Mouse (Mus musculus): Measurements from ENCODE around the gene Gm13287. TPM values are rescaled to one million over a fixed set of nuclear protein-coding genes. Genes with fewer than 3 reads are reported as not detected.
"Not testable (repeated sequence)": the region's sequence is repeated elsewhere in the genome, so short reads cannot be mapped to it uniquely, and the experiment has no call there.

Gene Gm13287
- polyA plus RNA-seq, 1 experiment from 2014 or later: not detected

DNA sequence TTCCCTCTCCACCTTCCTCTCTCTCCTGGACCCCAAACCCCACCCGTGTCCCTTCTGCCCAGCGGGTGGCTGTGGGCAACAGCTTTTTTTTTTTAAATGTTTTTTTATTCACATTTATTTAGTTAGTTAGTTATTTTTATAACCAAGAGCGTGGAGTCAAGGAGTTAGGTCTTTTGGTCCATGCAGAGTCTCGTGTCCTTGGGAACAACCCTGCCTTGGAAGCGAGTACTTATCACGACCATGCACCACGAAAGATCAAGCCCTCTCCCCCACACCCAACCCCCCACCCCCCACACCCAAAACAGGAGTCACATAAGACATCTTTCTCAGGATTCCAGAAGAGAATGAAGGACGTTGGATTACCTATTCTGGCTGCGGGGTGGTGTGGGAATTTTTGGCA, 40.7 kb upstream of the Gm13287 start:
- not testable (repeated sequence) for DNase-seq (ENCODE audit: low spot score); H3K36me3 ChIP-seq (ENCODE audit: control insufficient read depth, insufficient read depth, low read length); H3K27me3 ChIP-seq (ENCODE audit: control insufficient read depth, insufficient read depth, low read length); H3K9me3 ChIP-seq (ENCODE audit: control insufficient read depth, low read length); H3K4me1 ChIP-seq (replicated peaks; ENCODE audit: control insufficient read depth, insufficient read depth, low read length); ATAC-seq (ENCODE audit: low FRiP score); H3K4me2 ChIP-seq (replicated peaks; ENCODE audit: low read depth, low read length); H3K27ac ChIP-seq (ENCODE audit: low read depth, low read length); H3K9ac ChIP-seq (ENCODE audit: low read depth, low read length); H3K4me3 ChIP-seq (ENCODE audit: low read depth, low read length)
- WGBS: 49% methylated on average over 8 of the region's 9 CpGs

DNA sequence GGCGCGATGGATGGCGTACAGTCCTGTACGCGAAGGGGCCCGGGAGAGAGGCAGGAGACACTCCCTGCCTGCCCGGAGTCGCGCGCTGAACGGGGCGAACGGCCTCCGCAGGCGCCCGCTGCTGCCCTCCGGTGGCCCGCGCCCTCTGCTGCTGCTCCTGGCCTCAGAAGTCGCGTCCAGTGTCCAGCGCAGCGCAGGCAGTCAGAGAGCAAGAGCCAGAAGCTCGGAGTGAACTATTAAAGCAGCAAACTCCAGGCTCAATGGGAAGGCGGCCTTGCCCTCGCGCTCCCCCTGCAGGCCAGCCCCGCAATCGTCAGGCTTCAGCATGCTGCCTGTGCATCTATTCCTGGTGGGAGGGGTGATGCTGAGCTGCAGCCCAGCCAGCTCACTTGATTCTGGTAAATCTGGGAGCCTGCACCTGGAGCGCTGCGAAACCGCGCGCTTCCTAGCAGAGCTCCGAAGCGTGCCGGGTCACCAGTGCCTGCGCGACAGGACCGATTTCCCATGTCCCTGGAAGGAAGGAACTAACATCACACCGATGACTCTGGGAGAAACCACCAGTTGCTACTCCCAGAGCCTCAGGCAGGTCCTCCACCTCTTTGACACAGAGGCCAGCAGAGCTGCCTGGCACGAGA, 39.6 kb upstream of the Gm13287 start:
- not testable (repeated sequence) for H3K4me1 ChIP-seq (replicated peaks; ENCODE audit: control insufficient read depth, insufficient read depth, low read length); H3K9me3 ChIP-seq (ENCODE audit: control insufficient read depth, low read length); H3K36me3 ChIP-seq (ENCODE audit: control insufficient read depth, insufficient read depth, low read length); H3K27me3 ChIP-seq (ENCODE audit: control insufficient read depth, insufficient read depth, low read length); H3K27ac ChIP-seq (ENCODE audit: low read depth, low read length); ATAC-seq (ENCODE audit: low FRiP score); H3K9ac ChIP-seq (ENCODE audit: low read depth, low read length)
- DNase-seq (ENCODE audit: low spot score): peak; percentile 56
- H3K4me3 ChIP-seq (ENCODE audit: low read depth, low read length): peak overlapping the region; percentile 18; the same call in 1 of the 2 replicates
- WGBS: 4% methylated on average over 23 of the region's 42 CpGs
- peak overlapping the region; percentile 39 for H3K4me2 ChIP-seq (replicated peaks; ENCODE audit: low read depth, low read length)

DNA sequence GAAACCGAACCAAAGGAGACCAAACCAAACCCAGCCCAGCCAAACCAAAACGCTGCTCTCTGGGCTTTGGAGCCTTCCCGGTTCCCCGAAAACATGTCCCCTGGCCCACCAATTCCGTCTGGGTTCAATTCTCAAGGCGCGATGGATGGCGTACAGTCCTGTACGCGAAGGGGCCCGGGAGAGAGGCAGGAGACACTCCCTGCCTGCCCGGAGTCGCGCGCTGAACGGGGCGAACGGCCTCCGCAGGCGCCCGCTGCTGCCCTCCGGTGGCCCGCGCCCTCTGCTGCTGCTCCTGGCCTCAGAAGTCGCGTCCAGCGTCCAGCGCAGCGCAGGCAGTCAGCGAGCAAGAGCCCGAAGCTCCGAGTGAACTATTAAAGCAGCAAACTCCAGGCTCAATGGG, 29.5 kb upstream of the Gm13287 start, which contains the start of gene Gm13290:
Gene Gm13290, plus strand, starts transcription at position 301 of the 400 bp plus-strand sequence.
- ATAC-seq (ENCODE audit: low FRiP score); H3K4me3 ChIP-seq (ENCODE audit: low read depth, low read length); H3K4me2 ChIP-seq (replicated peaks; ENCODE audit: low read depth, low read length); H3K4me1 ChIP-seq (replicated peaks; ENCODE audit: control insufficient read depth, insufficient read depth, low read length); DNase-seq (ENCODE audit: low spot score); H3K27me3 ChIP-seq (ENCODE audit: control insufficient read depth, insufficient read depth, low read length); H3K9ac ChIP-seq (ENCODE audit: low read depth, low read length); H3K27ac ChIP-seq (ENCODE audit: low read depth, low read length); H3K9me3 ChIP-seq (ENCODE audit: control insufficient read depth, low read length); H3K36me3 ChIP-seq (ENCODE audit: control insufficient read depth, insufficient read depth, low read length): not testable (repeated sequence)
- WGBS: no CpG with 5 or more reads among the region's 32 CpGs

DNA sequence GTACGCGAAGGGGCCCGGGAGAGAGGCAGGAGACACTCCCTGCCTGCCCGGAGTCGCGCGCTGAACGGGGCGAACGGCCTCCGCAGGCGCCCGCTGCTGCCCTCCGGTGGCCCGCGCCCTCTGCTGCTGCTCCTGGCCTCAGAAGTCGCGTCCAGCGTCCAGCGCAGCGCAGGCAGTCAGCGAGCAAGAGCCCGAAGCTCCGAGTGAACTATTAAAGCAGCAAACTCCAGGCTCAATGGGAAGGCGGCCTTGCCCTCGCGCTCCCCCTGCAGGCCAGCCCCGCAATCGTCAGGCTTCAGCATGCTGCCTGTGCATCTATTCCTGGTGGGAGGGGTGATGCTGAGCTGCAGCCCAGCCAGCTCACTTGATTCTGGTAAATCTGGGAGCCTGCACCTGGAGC, 26.4 kb upstream of the Gm13287 start, which contains the start of gene Gm13289:
Gene Gm13289, plus strand, starts transcription at position 301 of the 400 bp plus-strand sequence.
- DNase-seq (ENCODE audit: low spot score); ATAC-seq (ENCODE audit: low FRiP score); H3K27me3 ChIP-seq (ENCODE audit: control insufficient read depth, insufficient read depth, low read length); H3K9ac ChIP-seq (ENCODE audit: low read depth, low read length); H3K4me1 ChIP-seq (replicated peaks; ENCODE audit: control insufficient read depth, insufficient read depth, low read length); H3K36me3 ChIP-seq (ENCODE audit: control insufficient read depth, insufficient read depth, low read length); H3K9me3 ChIP-seq (ENCODE audit: control insufficient read depth, low read length); H3K27ac ChIP-seq (ENCODE audit: low read depth, low read length); H3K4me2 ChIP-seq (replicated peaks; ENCODE audit: low read depth, low read length); H3K4me3 ChIP-seq (ENCODE audit: low read depth, low read length): not testable (repeated sequence)
- no CpG with 5 or more reads among the region's 29 CpGs for WGBS

DNA sequence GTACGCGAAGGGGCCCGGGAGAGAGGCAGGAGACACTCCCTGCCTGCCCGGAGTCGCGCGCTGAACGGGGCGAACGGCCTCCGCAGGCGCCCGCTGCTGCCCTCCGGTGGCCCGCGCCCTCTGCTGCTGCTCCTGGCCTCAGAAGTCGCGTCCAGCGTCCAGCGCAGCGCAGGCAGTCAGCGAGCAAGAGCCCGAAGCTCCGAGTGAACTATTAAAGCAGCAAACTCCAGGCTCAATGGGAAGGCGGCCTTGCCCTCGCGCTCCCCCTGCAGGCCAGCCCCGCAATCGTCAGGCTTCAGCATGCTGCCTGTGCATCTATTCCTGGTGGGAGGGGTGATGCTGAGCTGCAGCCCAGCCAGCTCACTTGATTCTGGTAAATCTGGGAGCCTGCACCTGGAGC, 23.5 kb upstream of the Gm13287 start, which contains the start of gene Gm13272:
Gene Gm13272, plus strand, starts transcription at position 301 of the 400 bp plus-strand sequence.
- H3K9me3 ChIP-seq (ENCODE audit: control insufficient read depth, low read length); DNase-seq (ENCODE audit: low spot score); H3K27ac ChIP-seq (ENCODE audit: low read depth, low read length); ATAC-seq (ENCODE audit: low FRiP score); H3K36me3 ChIP-seq (ENCODE audit: control insufficient read depth, insufficient read depth, low read length); H3K9ac ChIP-seq (ENCODE audit: low read depth, low read length); H3K27me3 ChIP-seq (ENCODE audit: control insufficient read depth, insufficient read depth, low read length); H3K4me1 ChIP-seq (replicated peaks; ENCODE audit: control insufficient read depth, insufficient read depth, low read length); H3K4me3 ChIP-seq (ENCODE audit: low read depth, low read length); H3K4me2 ChIP-seq (replicated peaks; ENCODE audit: low read depth, low read length): not testable (repeated sequence)
- no CpG with 5 or more reads among the region's 29 CpGs for WGBS

DNA sequence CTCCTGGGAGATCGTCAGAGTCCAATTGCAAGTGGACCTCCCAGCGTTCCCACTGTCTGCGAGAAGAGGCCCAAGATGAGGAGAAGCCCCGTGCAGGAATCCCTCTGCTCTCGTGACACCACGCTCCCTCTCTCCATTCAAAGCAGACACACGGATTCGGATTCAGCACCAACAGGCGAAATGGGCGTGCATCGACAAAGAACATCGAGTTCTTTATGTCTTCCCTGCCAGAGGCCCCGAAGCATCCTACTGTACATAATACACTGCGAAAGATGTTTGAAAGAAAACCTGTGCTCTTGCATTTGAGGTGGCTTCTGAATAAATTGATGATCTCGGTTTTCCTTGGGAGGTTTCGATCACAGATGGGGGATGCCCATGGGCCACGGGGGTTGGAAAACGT, 22.7 kb upstream of the Gm13287 start:
- not testable (repeated sequence) for H3K4me1 ChIP-seq (replicated peaks; ENCODE audit: control insufficient read depth, insufficient read depth, low read length); ATAC-seq (ENCODE audit: low FRiP score); H3K4me3 ChIP-seq (ENCODE audit: low read depth, low read length); H3K27me3 ChIP-seq (ENCODE audit: control insufficient read depth, insufficient read depth, low read length); DNase-seq (ENCODE audit: low spot score); H3K4me2 ChIP-seq (replicated peaks; ENCODE audit: low read depth, low read length); H3K9ac ChIP-seq (ENCODE audit: low read depth, low read length); H3K27ac ChIP-seq (ENCODE audit: low read depth, low read length); H3K36me3 ChIP-seq (ENCODE audit: control insufficient read depth, insufficient read depth, low read length); H3K9me3 ChIP-seq (ENCODE audit: control insufficient read depth, low read length)
- 39% methylated on average over 15 of the region's 18 CpGs for WGBS

DNA sequence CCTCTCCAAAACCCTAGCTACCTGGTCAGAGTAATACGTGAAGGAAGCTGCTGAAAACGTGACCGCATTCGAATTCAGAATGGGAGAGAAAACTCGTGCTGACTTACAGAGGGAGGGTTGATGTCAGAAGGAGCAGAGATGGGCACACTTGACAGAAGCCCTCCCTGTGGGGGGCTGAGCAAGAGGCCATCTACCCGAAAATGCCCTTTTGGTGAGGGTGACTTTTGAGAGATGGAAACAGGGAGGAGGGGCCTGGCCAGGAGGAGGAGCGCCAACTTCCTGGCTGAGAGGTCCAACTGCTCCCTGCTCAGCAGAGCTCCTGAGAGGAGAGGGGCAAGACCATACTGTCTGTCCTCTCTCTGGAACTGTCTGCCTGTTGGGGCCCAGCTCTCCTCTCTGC, 21.2 kb upstream of the Gm13287 start, which contains the start of gene Ifnz:
Gene Ifnz, plus strand, starts transcription at position 301 of the 400 bp plus-strand sequence.
- H3K27ac ChIP-seq (ENCODE audit: low read depth, low read length); H3K4me1 ChIP-seq (replicated peaks; ENCODE audit: control insufficient read depth, insufficient read depth, low read length); ATAC-seq (ENCODE audit: low FRiP score); DNase-seq (ENCODE audit: low spot score); H3K4me3 ChIP-seq (ENCODE audit: low read depth, low read length); H3K36me3 ChIP-seq (ENCODE audit: control insufficient read depth, insufficient read depth, low read length); H3K9ac ChIP-seq (ENCODE audit: low read depth, low read length); H3K9me3 ChIP-seq (ENCODE audit: control insufficient read depth, low read length); H3K27me3 ChIP-seq (ENCODE audit: control insufficient read depth, insufficient read depth, low read length): not testable (repeated sequence)
- peak within 1 kb of the TSS; percentile 28; the same call in 1 of the 2 replicates for H3K4me2 ChIP-seq (replicated peaks; ENCODE audit: low read depth, low read length)
- WGBS: 28% methylated on average over 4 of the region's 7 CpGs

DNA sequence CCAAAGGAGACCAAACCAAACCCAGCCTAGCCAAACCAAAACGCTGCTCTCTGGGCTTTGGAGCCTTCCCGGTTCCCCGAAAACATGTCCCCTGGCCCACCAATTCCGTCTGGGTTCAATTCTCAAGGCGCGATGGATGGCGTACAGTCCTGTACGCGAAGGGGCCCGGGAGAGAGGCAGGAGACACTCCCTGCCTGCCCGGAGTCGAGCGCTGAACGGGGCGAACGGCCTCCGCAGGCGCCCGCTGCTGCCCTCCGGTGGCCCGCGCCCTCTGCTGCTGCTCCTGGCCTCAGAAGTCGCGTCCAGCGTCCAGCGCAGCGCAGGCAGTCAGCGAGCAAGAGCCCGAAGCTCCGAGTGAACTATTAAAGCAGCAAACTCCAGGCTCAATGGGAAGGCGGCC, 20.7 kb upstream of the Gm13287 start:
- H3K27me3 ChIP-seq (ENCODE audit: control insufficient read depth, insufficient read depth, low read length); ATAC-seq (ENCODE audit: low FRiP score); H3K4me1 ChIP-seq (replicated peaks; ENCODE audit: control insufficient read depth, insufficient read depth, low read length); H3K9ac ChIP-seq (ENCODE audit: low read depth, low read length); H3K9me3 ChIP-seq (ENCODE audit: control insufficient read depth, low read length); H3K4me3 ChIP-seq (ENCODE audit: low read depth, low read length); H3K27ac ChIP-seq (ENCODE audit: low read depth, low read length); DNase-seq (ENCODE audit: low spot score); H3K36me3 ChIP-seq (ENCODE audit: control insufficient read depth, insufficient read depth, low read length): not testable (repeated sequence)
- WGBS: 0% methylated on average over 3 of the region's 31 CpGs
- H3K4me2 ChIP-seq (replicated peaks; ENCODE audit: low read depth, low read length): peak overlapping the region; percentile 28; the same call in 1 of the 2 replicates

DNA sequence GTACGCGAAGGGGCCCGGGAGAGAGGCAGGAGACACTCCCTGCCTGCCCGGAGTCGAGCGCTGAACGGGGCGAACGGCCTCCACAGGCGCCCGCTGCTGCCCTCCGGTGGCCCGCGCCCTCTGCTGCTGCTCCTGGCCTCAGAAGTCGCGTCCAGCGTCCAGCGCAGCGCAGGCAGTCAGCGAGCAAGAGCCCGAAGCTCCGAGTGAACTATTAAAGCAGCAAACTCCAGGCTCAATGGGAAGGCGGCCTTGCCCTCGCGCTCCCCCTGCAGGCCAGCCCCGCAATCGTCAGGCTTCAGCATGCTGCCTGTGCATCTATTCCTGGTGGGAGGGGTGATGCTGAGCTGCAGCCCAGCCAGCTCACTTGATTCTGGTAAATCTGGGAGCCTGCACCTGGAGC, 17.6 kb upstream of the Gm13287 start, which contains the start of gene Gm13276:
Gene Gm13276, plus strand, starts transcription at position 301 of the 400 bp plus-strand sequence.
- not testable (repeated sequence) for ATAC-seq (ENCODE audit: low FRiP score); H3K4me2 ChIP-seq (replicated peaks; ENCODE audit: low read depth, low read length); H3K36me3 ChIP-seq (ENCODE audit: control insufficient read depth, insufficient read depth, low read length); H3K4me1 ChIP-seq (replicated peaks; ENCODE audit: control insufficient read depth, insufficient read depth, low read length); H3K27ac ChIP-seq (ENCODE audit: low read depth, low read length); H3K27me3 ChIP-seq (ENCODE audit: control insufficient read depth, insufficient read depth, low read length); DNase-seq (ENCODE audit: low spot score); H3K9me3 ChIP-seq (ENCODE audit: control insufficient read depth, low read length); H3K9ac ChIP-seq (ENCODE audit: low read depth, low read length); H3K4me3 ChIP-seq (ENCODE audit: low read depth, low read length)
- WGBS: no CpG with 5 or more reads among the region's 27 CpGs
